Mouse (Mus musculus) limb, embryonic 11.5 days (tissue): ENCODE measurements at regions not wholly inside any gene's neighbourhood (a gene's known extent, or its start where the extent isn't known, plus 50 kb on each side); places are given as distances from the start of the nearest gene placed in this dataset.

Source experiments
- ATAC-seq: fragments of 200-750 bp; cut with Nextera tagmentation; 2 replicates; pipeline ENCODE4 v1.8.0; 2017; ENCODE audit warnings: low read depth; ENCODE audit not compliant: insufficient number of reproducible peaks, low FRiP score, low TSS enrichment
- DNase-seq: peaks from one replicate; pipeline ENCODE4 v3.0.0-alpha.2; 2015; ENCODE audit warnings: low spot score
- H3K27ac ChIP-seq: fragments of 300-500 bp; sonication (generic); replicated peaks from 2 replicates; pipeline ENCODE4 v1.5.1; 2014; ENCODE audit warnings: low read depth, mild to moderate bottlenecking, low read length
- H3K27me3 ChIP-seq: fragments of 300-500 bp; sonication (generic); 2 replicates; pipeline ENCODE4 v1.6.1; 2014; ENCODE audit warnings: mild to moderate bottlenecking, low read length, mixed read lengths; ENCODE audit not compliant: control insufficient read depth, insufficient read depth
- H3K36me3 ChIP-seq: fragments of 300-500 bp; sonication (generic); 2 replicates; pipeline ENCODE4 v1.6.1; 2014; ENCODE audit warnings: mild to moderate bottlenecking, low read length, moderate library complexity, mixed read lengths; ENCODE audit not compliant: control insufficient read depth, insufficient read depth
- H3K4me1 ChIP-seq: fragments of 300-500 bp; sonication (generic); 2 replicates; pipeline ENCODE4 v1.6.1; 2014; ENCODE audit warnings: low read length, mixed read lengths; ENCODE audit not compliant: control insufficient read depth, insufficient read depth
- H3K4me2 ChIP-seq: fragments of 300-500 bp; sonication (generic); 2 replicates; pipeline ENCODE4 v1.6.1; 2014; ENCODE audit warnings: low read depth, mild to moderate bottlenecking, moderate library complexity; ENCODE audit not compliant: severe bottlenecking
- H3K4me3 ChIP-seq: fragments of 300-500 bp; sonication (generic); 2 replicates; pipeline ENCODE4 v1.5.1; 2014; ENCODE audit warnings: low read depth, low read length
- H3K9ac ChIP-seq: fragments of 300-500 bp; sonication (generic); 2 replicates; pipeline ENCODE4 v1.6.1; 2014; ENCODE audit warnings: mild to moderate bottlenecking, low read length
- H3K9me3 ChIP-seq: fragments of 300-500 bp; sonication (generic); 2 replicates; pipeline ENCODE4 v1.6.1; 2016; ENCODE audit warnings: low read length; ENCODE audit not compliant: control insufficient read depth
- WGBS: fragments of 180-500 bp; shearing (Covaris S2); extraction: QIAGEN DNeasy Blood & Tissue Kit; methylation state at CpG from one replicate; pipeline ENCODE4 v1.1.7; 2014; 5-methylcytosine and 5-hydroxymethylcytosine counted together

DNA sequence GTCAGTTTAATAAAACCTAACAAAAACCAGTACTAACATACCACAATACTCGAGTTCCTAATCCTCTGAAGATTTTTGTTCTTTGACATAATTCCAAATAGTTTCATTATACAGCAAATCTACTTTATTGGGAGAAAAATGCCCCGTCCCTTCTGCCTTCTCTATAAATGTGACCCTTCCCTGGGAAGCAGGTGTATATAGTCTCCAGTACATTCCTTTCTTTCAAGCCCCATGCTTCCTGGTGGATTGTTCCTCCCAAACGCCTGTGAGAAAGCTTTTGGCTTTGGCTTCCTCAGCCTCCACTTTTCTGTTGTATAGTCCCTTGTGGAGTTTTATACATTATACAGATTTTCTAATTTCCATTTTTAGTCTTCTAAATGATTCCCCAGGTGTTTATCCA lies 1001.8 kb upstream of the Tenm3 start:
- H3K27me3 ChIP-seq: no peaks in the 10 kb centered on the region
- no peaks in the 10 kb centered on the region for H3K9me3 ChIP-seq
- no peak overlapping the region for H3K27ac ChIP-seq
- H3K36me3 ChIP-seq: no peaks in the 10 kb centered on the region
- no peaks in the 10 kb centered on the region for H3K4me1 ChIP-seq
- no peak for ATAC-seq
- no peak overlapping the region for H3K4me2 ChIP-seq
- 77% methylated on average over 3 of the region's 3 CpGs for WGBS
- no peak overlapping the region for H3K4me3 ChIP-seq
- no peak for DNase-seq
- H3K9ac ChIP-seq: no peak overlapping the region

DNA sequence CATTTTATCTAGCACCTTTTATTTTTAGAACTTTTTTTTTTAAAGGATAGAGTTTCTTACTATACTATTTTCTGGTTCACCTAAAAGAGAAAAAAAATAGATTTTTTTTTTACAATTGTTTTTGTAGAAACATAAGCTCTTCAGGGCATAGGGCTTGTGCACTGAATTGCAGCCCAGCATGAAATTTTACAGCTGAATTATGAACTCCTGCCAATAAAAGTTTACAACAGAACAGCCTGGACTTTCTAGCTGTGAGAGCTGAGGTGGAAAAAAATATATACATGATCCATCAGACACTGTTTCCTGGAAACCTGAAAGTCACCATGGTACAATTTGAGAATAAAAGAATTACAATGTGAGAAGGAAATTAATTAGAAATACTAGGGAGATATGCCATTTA lies 988.2 kb upstream of the Tenm3 start:
- Histone ChIP-seq H3K27me3 (no peaks in the 10 kb centered on the region), H3K4me1 (no peaks in the 10 kb centered on the region), H3K36me3 (no peaks in the 10 kb centered on the region), H3K9me3 (no peaks in the 10 kb centered on the region), H3K27ac (no peak overlapping the region), H3K4me3 (no peak overlapping the region), H3K4me2 (no peak overlapping the region), H3K9ac (no peak overlapping the region)
- DNase-seq (no peak), ATAC-seq (no peak)

DNA sequence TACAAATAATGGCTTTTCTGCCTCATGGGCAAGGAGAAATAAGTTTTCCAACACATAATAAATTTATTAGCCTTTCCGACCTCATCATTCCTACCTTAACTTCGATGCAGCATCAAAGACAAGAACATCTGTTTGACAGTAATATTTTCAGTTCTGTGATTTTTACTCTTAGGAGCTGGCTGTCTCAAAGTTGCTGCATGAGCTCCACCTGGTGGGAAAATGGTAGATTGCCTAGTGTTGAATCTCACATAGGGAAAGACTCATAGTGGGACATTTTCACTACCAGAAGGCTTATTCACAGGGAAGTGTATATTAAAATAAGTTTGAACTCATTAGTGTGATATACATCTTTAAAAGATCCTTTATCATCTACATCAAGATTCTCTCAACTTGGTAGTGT lies 985.6 kb upstream of the Tenm3 start:
- H3K9ac ChIP-seq: no peak overlapping the region
- no peak overlapping the region for H3K4me2 ChIP-seq
- DNase-seq (peak; percentile 70), ATAC-seq (no peak)
- H3K36me3 ChIP-seq: no peaks in the 10 kb centered on the region
- no peaks in the 10 kb centered on the region for H3K4me1 ChIP-seq
- no peaks in the 10 kb centered on the region for H3K27me3 ChIP-seq
- 13% methylated on average over 2 of the region's 2 CpGs for WGBS
- H3K4me3 ChIP-seq: no peak overlapping the region
- H3K27ac ChIP-seq: no peak overlapping the region
- H3K9me3 ChIP-seq: no peaks in the 10 kb centered on the region

DNA sequence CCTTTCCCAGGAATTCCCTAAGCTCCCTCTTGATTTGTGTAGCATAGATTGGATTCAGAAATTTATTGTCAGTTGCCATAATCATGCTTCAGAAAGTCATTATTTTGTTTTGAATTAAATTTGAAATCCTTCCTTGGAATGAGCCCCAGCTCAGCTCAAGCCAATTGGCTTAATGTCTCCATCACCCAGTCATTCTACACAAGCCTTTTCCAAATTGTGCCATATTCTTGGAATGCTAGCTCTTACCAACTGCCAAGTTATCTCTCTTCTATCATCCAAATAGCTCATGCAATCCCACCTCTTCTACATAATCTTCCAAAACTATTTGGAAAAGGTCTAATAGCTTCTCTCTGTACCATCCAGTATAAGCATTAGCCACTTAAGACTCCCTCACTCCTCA lies 982.5 kb upstream of the Tenm3 start:
- no peaks in the 10 kb centered on the region for H3K4me1 ChIP-seq
- no peaks in the 10 kb centered on the region for H3K27me3 ChIP-seq
- DNase-seq: no peak
- H3K9me3 ChIP-seq: no peaks in the 10 kb centered on the region
- H3K4me2 ChIP-seq: no peak overlapping the region
- H3K36me3 ChIP-seq: no peaks in the 10 kb centered on the region
- H3K9ac ChIP-seq: no peak overlapping the region
- no peak overlapping the region for H3K4me3 ChIP-seq
- H3K27ac ChIP-seq: no peak overlapping the region
- no peak for ATAC-seq

DNA sequence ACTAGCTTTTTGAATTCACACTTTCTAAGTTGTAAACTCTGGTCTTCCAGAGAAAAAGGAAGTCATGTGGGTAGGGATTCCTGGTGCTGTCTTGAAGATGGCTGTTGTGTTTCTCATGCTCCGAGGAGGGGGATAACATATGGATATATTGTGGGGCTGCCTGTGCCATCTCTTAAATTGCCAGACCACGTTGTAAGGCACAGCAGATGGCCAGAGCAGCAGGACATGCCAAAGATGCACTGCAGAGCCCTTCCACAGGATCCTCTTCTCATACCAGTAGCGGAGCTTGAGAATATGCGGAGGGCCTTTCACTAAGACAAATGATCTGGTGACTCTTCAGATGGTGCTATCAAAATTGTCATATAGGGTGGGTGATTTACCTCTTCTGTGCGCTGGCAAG lies 981.2 kb upstream of the Tenm3 start:
- DNase-seq (no peak), ATAC-seq (no peak)
- Histone ChIP-seq H3K27me3 (no peaks in the 10 kb centered on the region), H3K36me3 (no peaks in the 10 kb centered on the region), H3K27ac (no peak overlapping the region), H3K9me3 (no peaks in the 10 kb centered on the region), H3K4me3 (no peak overlapping the region), H3K4me2 (no peak overlapping the region), H3K4me1 (no peaks in the 10 kb centered on the region), H3K9ac (no peak overlapping the region)
- WGBS: 76% methylated on average over 5 of the region's 5 CpGs

DNA sequence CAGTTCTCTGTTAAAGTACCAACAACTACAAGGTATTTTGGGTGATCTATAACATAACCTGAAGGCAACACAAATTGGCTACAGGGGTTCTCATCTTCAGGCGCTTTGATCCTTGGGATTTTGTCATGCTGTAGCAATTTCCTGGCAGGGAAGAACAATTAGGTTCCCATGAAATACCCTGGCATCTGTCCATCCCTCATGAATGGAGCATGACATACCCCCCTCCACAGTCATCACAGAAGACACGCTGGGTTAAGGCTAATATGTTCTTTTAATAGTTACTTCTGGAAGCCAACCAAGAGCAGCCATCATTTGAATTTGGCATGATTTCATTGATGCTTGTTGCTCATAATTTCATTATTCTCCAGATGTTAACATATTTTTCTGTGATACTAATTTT lies 979.0 kb upstream of the Tenm3 start:
- DNase-seq (no peak), ATAC-seq (no peak)
- Histone ChIP-seq H3K9ac (no peak overlapping the region), H3K27me3 (no peaks in the 10 kb centered on the region), H3K9me3 (no peaks in the 10 kb centered on the region), H3K4me2 (no peak overlapping the region), H3K4me1 (no peaks in the 10 kb centered on the region), H3K27ac (no peak overlapping the region), H3K4me3 (no peak overlapping the region), H3K36me3 (no peaks in the 10 kb centered on the region)
- WGBS: 74% methylated on average over 2 of the region's 2 CpGs

DNA sequence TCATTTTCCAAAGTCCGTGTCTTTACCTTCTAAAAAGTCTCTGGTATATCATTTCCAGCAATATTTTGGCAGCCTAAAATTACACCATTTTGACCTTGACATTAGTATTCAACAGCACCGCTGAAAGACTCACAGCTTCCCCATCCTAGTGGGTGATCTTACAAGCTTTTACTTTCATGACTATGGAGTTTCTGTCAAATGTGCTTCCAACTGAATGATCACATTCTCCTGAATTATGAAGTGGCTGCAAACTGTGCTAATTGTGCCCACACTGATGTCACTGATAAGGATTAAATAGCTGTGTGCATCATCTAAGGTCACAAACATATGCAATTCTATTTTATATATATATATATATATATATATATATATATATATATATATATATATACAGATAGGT lies 955.5 kb upstream of the Tenm3 start:
- Histone ChIP-seq H3K4me1 (no peaks in the 10 kb centered on the region), H3K36me3 (no peaks in the 10 kb centered on the region), H3K9ac (no peak overlapping the region), H3K27me3 (no peaks in the 10 kb centered on the region), H3K4me3 (no peak overlapping the region), H3K27ac (no peak overlapping the region), H3K9me3 (no peaks in the 10 kb centered on the region), H3K4me2 (no peak overlapping the region)
- 89% methylated on average over 2 of the region's 2 CpGs for WGBS
- ATAC-seq (no peak), DNase-seq (no peak)

DNA sequence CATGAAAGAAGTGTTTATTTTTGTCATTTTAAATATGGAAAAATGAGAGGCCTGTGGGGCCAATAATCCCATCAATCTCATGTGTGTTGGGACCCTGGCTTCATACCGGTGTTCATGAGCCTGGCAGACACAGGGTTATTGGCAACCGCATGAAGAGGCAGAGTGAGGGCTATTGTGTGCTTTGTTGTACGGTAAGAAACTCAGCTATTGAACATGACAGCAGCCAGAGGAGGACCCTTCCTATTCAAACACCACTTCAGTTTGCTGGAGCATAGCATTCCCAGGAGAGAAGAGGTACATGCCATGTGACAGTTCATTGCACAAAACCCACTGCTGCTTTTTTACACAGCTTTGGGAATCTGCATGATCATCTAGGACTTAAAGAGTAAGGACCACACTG lies 953.0 kb upstream of the Tenm3 start:
- no peaks in the 10 kb centered on the region for H3K9me3 ChIP-seq
- no peak for ATAC-seq
- H3K4me1 ChIP-seq: no peaks in the 10 kb centered on the region
- H3K4me3 ChIP-seq: no peak overlapping the region
- WGBS: 83% methylated on average over 3 of the region's 3 CpGs
- H3K9ac ChIP-seq: no peak overlapping the region
- no peak for DNase-seq
- no peak overlapping the region for H3K4me2 ChIP-seq
- H3K36me3 ChIP-seq: no peaks in the 10 kb centered on the region
- H3K27me3 ChIP-seq: no peaks in the 10 kb centered on the region
- no peak overlapping the region for H3K27ac ChIP-seq

DNA sequence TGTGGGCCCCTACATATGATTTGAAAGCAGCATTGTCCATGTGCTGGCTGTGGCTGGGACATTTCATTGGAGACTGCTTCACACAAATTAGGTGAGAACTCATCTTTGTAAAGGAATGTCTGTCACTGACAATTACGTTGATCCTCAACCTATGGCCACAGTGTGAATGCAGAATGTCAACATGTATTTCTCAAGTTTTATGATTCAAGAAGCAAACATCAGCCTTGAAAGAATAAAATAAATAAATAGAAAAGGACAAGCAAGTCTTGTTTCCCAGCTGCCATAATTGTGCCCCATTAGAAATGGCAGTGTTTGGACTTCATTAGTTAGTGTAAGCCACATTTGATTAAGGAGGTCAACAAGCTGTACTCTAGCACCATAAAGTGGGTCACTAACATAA lies 950.7 kb upstream of the Tenm3 start:
- no peak overlapping the region for H3K4me2 ChIP-seq
- no peaks in the 10 kb centered on the region for H3K4me1 ChIP-seq
- H3K27me3 ChIP-seq: no peaks in the 10 kb centered on the region
- WGBS: 82% methylated on average over 1 of the region's 1 CpGs
- no peak overlapping the region for H3K9ac ChIP-seq
- no peak overlapping the region for H3K4me3 ChIP-seq
- H3K27ac ChIP-seq: no peak overlapping the region
- no peak for ATAC-seq
- H3K36me3 ChIP-seq: no peaks in the 10 kb centered on the region
- no peak for DNase-seq
- H3K9me3 ChIP-seq: no peaks in the 10 kb centered on the region
